Mouse (Mus musculus): ENCODE results near the gene Atad1. TPM values are rescaled to one million over a fixed set of nuclear protein-coding genes. Genes with fewer than 3 reads are reported as not detected.

Gene Atad1
- polyA plus RNA-seq, 1 experiment from 2014 or later, result 54.9 TPM

Other genes starting within 250 kb of the Atad1 start
- 21.5 and 29.3 TPM in 2 replicates for gene Papss2, start 144.0 kb downstream of the Atad1 start, polyA plus RNA-seq (2015; fragmentation: Nextera tagmentation; extraction: Ambion mirVana)
- 10.1 and 12.6 TPM in 2 replicates for gene Pten, start 17.7 kb upstream of the Atad1 start, polyA plus RNA-seq (2015; fragmentation: Nextera tagmentation; extraction: Ambion mirVana)